In genomic region chr8:95951794-95952193, GRCm38 (mm10) we compare ENCODE assay signal across 8 mouse cellular contexts.
DNase-seq lines count a peak whose midpoint lies in the region; ATAC-seq lines count a peak whose summit lies in the region.

No protein-coding gene starts in this region.

- peak; percentile 97 for ATAC-seq in frontal cortex, adult (ENCODE audit: low TSS enrichment)
- peak; percentile 81 for ATAC-seq in hindbrain, embryonic 12.5 days (ENCODE audit: low FRiP score)
- ATAC-seq in lung, embryonic 16.5 days (ENCODE audit: low read depth), result peak; percentile 88
- no peak for ATAC-seq in erythroid progenitor cell, adult 5-6 weeks (replicated peaks; ENCODE audit: low FRiP score, poor library complexity, severe bottlenecking)

- WGBS in hindbrain, embryonic 12.5 days, result under 1% methylated on average over 17 of the region's 17 CpGs
- under 1% methylated on average over 17 of the region's 17 CpGs for WGBS in lung, embryonic 16.5 days

- 0 out of 2 replicates have a peak, but pooled peaks cover 3% of the 10 kb centered on the region for H3K4me1 ChIP-seq in hindbrain, embryonic 12.5 days
- H3K4me1 ChIP-seq in lung, embryonic 16.5 days (replicated peaks; ENCODE audit: control insufficient read depth, insufficient read depth, low read length), result no peaks in the 10 kb centered on the region

- peak; percentile 79 for DNase-seq in R1 (ENCODE audit: low read depth, low spot score)
- DNase-seq in cerebellum, adult 8-10 months, result peak; percentile 22
- peak; percentile 80 to 85 for DNase-seq in layer of hippocampus, postnatal 10 days (ENCODE audit: low spot score in 2 of 2)
- peak; percentile 93 for DNase-seq in retina, embryonic 14.5 days (ENCODE audit: low spot score)

- H3K36me3 ChIP-seq in hindbrain, embryonic 12.5 days, result no peaks in the 10 kb centered on the region
- H3K36me3 ChIP-seq in lung, embryonic 16.5 days (ENCODE audit: control insufficient read depth, insufficient read depth, low read length), result no peaks in the 10 kb centered on the region

- H3K4me2 ChIP-seq in hindbrain, embryonic 12.5 days (replicated peaks), result peak overlapping the region; percentile 48
- peak overlapping the region; percentile 55 for H3K4me2 ChIP-seq in lung, embryonic 16.5 days (ENCODE audit: low read depth, low read length)

- H3K9ac ChIP-seq in hindbrain, embryonic 12.5 days, result no peak overlapping the region
- no peak overlapping the region for H3K9ac ChIP-seq in lung, embryonic 16.5 days (ENCODE audit: low read length)

- H3K4me3 ChIP-seq in hindbrain, embryonic 12.5 days, result peak overlapping the region; percentile 28
- H3K4me3 ChIP-seq in lung, embryonic 16.5 days (ENCODE audit: low read length), result peak overlapping the region; percentile 35

- H3K27me3 ChIP-seq in hindbrain, embryonic 12.5 days, result no peaks in the 10 kb centered on the region
- peaks cover 2% of the 10 kb centered on the region; the same call in 1 of the 2 replicates for H3K27me3 ChIP-seq in lung, embryonic 16.5 days (ENCODE audit: control insufficient read depth, insufficient read depth, low read depth, low read length)

- no peak overlapping the region for H3K27ac ChIP-seq in hindbrain, embryonic 12.5 days
- H3K27ac ChIP-seq in lung, embryonic 16.5 days (ENCODE audit: low read length), result no peak overlapping the region

- no peaks in the 10 kb centered on the region for H3K9me3 ChIP-seq in hindbrain, embryonic 12.5 days (replicated peaks)
- H3K9me3 ChIP-seq in lung, embryonic 16.5 days (ENCODE audit: control insufficient read depth, low read length), result no peaks in the 10 kb centered on the region

Comparison
In these comparisons a context has a peak if more than half of its experiments do, and no peak if none do; other contexts are left out.
1. DNase-seq: peak in every context shown above with its lines; median percentile 93 in retina, embryonic 14.5 days; 82 in layer of hippocampus, postnatal 10 days; 79 in R1; 22 in cerebellum, adult 8-10 months.